Mouse (Mus musculus): ENCODE results near the gene Hmcn1.

The Hmcn1 gene

DNA sequence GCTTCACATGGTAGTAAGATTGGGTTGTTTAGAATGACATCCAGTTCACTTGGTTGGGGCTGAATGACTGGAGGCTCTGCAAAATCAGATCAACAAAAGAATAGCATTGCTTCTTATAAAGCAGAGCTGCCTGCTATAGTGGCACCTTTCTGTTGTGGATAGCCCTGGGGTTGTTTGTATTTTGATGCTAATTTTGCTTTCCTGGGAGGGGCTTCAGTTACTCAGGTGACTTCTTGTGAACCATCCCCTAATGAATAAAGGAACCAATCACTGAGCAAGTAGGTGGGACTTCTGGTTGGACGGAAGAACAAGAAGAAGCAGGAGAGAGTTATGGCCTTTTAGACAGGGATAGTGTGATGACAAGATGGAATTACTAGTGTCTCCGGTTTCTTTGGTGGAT is 370.0 kb downstream of the Hmcn1 start:
- no peak for DNase-seq

DNA sequence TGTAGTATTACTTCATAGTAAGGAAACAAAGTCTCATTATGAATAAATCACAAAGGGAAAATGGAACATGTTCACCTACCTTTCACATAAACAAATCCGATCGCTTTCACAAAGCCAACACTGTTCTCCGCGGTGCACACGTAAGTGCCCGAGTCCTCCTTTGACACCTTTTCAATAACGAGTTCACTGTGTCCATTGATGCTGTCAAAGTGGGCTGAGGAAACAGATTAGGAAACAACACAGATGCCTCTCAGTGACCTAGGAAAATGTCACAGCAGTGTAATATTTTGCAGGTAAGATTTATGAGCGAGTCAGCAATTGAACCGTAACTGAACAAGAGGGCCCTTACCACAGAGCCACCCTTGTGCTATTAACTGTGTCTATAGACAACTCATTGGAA is 382.7 kb downstream of the Hmcn1 start:
- DNase-seq: no peak

DNA sequence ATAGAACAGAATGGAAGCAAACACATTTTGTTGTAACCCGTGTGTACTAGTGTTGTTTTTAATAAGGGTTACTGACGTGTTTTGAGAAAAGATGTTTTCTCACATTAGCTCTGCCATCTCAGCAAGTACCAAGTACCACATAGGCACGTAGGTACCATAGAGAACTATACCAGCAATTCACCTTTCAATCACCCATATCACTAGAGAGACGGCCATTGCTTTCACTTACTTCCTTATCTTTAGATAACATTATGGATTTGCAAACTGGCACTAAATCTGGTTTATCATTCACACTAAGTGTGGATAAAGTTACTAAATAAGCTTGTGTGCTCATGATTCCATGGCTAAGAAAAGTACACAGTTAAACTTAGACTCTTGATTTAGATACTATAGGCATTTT is 387.1 kb downstream of the Hmcn1 start:
- DNase-seq: no peak

DNA sequence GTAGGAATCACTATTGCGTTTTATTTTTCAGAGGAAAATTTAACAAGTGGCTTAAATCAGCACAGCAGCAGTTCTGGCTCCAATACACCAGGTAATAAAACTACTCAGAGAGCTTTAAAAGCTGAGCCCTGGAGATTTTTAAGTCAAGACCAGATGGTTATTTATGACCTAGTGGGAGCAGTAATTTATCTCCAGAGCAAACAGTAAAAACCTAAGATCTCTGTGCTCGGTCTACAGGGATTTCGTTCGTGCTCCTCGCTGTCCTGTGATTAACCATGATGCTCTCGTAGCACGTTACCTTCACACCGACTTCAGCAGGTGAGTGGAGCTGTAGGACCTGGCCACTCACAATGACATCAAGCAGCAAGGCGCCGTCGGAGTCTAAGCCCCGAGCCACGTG is 399.6 kb downstream of the Hmcn1 start:
- DNase-seq: no peak

DNA sequence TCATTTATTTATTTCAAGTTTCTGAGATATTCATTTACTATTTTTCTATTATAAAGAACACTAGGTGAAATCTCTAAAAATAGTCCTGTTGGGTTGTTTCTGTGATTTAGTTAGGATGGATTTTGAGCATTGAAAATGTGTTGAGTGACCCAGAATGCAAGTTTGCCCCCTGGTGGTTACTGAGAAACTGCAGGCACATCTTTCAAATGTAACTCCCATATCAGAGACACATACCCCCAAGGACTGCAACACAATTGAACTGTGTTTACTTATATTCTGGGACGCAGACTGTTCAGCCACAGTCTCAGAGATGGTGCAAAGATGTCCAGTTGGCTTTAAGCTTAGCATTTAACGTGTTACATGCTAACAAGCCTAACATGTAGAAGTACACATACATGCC is 402.0 kb downstream of the Hmcn1 start:
- peak in 1 of 2 experiments; percentile 25 for DNase-seq

DNA sequence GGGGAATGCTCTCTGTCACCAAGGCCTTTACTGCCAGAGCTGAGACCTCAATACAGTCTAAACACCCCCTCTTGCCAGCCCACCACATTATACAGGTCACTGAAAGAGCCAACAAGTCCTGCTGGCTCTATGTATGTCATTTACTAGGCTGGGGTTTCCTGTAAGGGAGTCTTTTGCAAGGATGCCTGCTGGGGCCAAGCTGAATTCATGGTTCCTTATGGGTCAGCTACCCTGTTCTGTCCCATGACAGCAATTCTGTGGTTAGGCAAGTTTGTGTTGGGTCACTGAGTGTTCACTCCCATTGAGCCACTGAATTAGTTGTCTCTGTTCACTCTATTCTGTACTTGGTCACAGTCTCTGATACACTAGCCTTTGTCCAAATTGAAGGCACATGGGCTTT is 405.8 kb downstream of the Hmcn1 start:
- no peak for DNase-seq

DNA sequence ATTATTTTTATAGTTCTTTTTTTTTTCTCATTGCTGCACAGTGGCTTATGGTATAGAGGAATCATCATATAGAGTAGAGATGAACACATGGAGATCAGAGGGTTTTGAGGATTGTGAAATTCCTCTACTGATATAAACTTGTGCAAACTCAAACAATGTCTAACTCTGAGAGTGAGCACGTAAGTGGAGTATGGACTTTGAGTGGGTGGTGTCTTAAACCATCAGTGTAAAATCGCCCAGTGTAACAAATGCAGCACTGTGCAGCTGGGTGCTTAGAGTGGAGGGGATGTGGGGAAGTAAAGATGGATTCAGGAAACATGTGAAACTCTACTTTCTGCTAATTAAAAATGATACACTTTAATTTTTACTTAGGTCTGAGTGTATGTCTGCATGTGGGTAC is 408.8 kb downstream of the Hmcn1 start:
- no peak for DNase-seq

DNA sequence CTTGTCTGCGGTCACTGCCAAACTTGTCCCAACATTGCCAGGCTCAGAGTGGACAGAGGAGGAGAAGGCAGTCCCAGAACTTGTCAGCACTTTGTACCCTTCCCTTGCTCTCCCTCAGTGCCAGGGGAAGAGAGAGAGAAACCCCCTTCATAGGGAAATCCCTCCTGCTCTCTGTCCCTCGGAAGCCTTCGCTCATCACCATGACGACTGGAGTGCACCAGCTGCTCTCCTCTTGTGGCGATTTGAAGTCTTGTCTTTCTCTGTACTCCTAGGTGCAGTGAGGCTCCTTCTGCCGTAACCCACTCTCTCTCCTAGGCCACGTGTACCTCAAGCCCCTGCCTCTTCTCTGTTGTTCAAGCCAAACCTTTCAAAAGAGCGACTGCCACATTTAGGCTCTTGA is 409.5 kb downstream of the Hmcn1 start:
- DNase-seq: no peak

DNA sequence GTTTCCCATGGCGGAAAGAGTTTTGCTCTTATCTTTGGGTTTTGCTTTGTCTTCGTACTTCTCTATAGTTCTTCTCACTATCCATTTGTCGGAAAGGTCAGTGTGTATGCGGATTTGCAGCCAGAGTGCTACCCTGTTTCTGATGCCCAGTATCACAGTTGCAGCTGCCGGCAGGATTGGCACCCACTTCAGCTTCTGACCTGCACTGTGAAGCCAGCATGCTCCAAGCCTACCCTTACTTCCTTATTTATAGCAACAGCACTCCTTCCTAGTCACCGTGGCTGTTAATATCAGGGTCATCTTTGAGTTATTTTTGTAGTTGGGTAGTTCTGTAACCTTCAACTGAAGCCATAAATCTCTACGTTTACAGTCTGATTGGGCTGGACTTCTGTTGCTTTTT is 412.7 kb downstream of the Hmcn1 start:
- no peak for DNase-seq

DNA sequence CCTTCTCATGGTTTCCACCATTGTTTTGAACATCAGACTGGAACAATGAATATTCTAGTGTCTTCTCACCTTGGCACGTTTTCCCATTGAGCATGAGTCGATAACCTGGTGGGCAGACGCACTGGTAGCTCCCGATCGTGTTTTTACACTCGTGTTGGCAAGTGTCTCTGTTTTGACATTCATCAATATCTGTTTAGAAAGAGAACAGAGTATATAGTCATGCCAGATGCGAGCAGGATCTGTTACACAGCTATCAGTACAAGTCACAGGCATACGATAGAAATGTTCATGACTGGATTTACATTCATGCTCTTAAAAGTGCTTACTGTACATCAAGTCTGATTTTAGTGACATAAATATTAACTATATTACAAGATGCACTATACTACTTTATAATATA is 419.8 kb downstream of the Hmcn1 start:
- DNase-seq: no peak

DNA sequence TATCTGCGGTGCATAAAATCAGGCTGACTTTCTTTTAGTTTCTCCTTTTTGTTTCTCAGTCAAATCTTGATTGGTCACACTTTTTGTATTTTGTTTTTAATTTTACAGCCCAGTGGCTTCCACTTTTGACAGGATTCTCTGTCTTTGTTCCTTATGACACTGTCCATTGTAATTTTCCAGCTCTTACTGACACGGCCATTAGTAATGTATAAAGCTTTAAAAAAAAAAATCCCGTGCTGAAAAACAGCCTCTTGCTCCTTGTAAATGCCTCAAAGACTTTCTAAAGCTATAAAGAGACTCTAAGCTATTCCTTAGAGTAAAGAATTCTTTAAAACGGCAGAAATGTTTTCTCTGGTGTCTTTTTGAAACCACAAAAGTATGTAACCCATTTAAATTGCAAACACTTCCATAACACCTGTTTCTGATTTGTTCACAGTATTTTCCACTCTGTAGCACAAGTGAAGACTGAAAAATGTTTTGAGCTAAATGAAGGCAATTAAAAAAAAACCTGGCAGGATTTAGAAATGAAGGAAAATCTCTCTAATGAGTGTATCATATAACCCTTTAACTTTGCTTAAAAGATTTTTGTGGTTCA is 422.6 kb downstream of the Hmcn1 start:
- no peak for DNase-seq

DNA sequence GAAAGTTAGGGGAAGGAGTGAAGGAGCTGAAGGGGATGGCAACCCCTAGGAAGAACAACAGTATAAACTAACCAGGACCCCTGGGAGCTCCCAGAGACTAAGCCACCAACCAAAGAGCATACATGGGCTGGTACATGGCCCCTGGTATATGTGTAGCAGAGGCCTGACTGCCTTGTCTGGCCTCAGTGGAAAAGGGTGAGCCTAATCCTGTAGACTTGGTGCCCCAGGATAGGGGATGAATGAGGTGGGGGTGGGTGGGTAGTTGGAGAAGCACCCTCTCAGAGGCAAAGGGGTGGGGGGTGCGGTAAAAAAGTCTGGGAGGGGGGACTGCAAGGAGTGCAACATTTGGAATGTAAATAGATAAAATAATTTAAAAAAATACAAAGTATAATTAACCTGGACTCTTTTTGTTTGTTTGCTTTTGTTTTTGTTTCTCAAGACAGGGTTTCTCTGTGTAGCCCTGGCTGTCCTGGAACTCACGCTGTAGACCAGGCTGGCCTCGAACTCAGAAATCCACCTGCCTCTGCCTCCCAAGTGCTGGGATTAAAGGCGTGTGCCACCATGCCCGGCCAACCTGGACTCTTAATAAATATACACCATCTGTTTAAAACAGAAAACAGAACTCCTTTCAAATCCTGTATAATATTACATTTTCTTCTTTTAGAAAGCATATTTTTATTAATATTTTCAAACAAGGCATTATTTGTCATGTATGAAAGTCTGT is 423.3 kb downstream of the Hmcn1 start:
- no peak for DNase-seq

DNA sequence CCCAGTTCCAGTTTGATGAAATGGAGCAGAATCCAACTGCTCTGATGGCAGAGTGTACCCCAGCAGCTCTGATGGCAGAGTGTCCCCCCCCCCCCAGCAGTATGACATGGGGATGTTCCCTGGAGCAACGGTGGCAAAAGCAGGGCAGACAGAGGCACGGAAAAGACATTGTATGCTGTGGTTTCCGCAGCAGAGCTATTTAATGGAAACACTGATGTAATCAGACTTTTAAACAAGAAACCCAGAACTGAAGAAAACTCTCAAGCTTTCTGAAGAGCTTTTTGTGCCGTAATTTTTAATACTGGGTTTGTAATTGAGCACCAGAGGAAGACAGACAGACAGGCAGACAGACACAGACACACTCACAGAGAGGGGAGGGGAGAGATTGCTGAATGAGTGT is 426.9 kb downstream of the Hmcn1 start:
- no peak for DNase-seq

DNA sequence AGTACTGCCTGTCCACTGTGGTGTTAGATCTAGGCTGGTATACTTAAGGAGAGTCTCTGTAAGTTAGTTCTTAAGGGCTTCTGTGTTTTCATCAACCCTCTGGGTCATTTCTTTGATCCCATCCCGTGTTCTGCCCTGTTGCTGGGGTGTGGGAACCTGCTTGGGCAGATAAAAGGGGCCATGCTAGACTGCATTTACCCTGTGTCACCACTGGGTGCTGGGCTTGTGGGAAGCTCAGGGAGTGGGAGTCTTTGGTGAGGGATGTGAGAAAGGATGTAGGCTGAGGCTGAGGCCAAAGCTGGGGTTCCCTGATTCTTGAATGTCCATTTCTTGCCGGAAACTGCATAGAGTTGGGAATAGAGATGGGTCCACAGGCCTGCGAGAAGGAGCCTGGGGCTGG is 436.6 kb downstream of the Hmcn1 start:
- no peak for DNase-seq

DNA sequence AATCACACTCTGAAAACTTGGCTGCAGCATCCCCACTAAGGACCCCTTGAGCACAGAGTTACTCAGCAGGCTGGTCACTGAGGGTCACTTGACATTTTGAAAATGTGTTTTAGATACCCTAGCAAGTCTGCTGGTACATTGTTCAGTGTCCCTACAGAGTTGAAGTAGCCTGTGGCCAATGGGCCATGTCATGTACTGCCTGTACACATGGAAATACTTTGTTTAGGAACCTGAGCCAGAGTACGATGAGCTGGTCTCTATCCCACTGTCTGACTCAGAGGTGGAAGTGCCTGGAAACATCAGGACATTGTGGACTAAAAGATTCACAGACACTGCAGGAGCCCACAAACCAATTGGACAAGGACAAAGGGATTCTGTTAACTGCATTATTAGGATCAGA is 441.8 kb downstream of the Hmcn1 start:
- DNase-seq: no peak

DNA sequence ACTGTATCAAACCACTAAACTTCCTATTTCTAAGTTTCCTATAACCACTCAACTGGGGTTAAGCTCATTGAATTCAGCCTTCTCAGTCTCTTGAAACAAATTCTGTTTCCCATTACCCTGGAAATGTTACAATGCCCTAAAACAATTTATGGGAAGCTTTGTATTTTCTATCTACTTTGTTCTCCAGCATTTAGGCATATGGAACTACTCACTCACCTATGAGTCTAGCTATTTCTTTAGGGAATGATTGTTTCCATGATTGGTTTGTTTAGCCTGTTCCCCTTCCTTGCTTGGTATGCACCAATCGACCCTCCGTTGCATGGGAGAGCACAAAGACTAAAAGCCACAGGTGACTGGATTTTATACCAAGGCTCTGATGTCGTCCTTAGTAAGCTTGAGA is 446.8 kb downstream of the Hmcn1 start:
- DNase-seq: no peak

DNA sequence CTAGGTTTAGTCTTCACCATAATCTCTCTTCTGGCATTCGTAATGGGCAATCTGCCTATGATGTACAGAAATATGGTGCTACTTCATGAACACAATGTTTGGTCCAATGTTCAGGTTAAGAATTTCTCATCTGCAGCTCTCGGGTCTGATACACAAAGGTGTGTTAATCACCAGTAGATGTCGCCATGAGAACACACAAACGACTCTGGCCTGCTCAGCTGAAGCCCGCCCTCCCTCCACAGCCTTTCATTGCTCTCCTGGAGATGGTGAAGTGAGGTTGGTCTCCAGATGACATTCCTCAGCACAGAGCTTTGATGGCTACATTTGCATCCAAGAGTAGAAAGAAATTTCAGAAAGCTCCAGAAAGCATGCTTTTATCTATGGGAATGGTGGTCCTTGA is 453.0 kb downstream of the Hmcn1 start:
- no peak for DNase-seq

DNA sequence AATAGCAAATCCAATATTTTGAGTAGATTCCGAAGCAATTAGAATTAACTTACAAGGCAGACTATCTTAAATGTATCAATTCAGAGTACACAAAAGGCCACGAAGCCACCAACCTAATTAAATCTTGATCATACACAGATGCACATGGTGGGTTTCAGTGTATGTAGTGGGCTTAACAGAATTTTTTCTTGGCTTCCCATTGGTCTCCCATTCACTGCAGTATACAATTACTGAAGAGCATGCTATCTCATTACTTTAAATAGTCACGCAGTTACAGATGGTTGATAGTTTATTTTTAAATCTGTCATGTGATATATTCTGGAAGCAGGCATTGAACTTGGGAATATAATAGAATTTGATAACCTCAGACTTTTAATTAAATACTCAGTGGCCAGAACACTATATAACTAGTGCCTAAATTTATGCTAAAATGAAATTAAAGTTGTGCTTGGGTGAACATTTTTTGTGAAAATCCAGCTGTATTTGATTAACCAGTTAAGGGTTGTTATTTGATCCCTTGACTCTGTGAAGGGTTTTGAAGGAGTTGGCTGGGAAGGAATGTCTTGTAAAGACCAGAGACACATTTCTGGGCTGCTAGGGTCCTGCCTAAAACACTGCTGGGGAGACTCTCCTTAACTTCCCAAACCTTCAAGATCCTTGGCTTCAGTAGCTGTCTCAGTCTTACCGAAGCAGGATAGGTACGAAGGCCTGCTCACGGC is 455.7 kb downstream of the Hmcn1 start:
- DNase-seq: no peak

DNA sequence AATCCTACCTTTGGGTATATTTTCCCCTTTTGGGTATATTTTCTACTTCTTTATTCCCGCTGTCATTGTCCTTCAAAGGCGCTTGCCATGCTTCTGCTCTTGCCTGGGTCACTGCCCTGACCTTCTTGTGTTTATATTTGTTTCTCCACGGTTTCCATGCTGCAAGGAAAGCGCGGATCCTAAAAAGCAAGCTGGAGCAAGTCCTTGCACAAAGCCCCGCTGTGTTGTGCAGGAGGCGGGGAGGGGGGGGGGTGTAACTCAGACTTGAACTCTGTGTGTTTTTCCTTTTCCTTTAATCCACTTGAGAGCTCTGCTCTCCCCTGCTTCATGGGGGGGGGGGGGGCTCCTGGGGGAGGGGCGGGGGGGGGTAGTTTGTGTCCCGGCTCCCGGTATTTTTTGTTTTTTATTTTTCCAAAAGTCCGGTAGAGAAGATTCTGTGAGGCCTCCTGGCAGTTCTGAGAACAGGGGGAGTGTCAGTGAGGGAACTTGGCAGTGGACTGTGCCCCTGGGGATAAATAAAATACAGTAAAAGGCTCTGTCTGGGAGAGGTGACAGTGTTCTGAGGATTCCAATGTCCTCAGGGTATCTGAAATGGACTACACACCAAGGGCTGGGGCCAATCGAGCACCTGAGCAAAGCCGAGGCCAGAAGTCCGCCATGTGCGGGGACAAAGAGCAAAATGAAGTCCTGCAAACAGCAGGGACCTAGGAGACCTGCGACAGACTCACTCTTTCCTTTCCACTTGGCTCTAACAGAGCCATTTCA is 457.3 kb downstream of the Hmcn1 start:
- DNase-seq: no peak

DNA sequence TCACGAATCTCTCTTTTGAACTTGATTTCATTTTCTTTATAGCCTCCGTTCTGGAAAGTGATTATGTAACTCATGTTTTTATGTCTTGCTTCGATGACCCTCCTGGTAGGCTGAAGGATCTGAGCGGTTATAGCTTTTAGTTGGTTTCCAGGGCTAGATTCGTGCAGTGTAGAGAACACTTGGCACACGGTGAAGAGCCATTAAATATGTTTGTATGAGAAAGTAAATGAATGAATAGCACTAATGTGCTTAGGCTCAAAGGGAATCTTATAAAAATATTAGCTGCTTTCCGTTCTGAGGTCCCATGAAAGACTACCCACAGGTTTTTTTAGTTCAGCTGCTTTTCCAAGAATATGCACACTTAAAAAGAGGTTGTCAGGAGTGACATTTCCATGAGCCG is 458.6 kb downstream of the Hmcn1 start:
- DNase-seq: no peak

DNA sequence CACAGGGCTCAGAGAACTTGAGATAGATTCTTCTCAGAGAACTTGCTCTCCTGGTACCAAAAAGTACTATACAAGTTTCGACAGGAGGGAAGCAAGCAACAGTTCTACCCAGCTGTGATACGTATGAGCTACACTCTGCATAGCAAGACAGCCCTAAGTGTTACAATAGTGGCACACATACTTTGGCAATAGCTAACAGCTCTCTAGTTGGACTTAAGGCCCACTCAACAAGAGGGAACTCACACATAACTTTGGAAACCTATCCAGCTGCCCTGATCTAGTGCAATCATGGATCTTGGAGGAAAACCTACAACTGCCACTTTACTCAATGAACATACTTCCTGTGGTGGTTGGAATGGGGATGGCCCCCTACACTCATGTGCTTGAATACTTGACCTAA is 480.2 kb downstream of the Hmcn1 start:
- DNase-seq: no peak
